Mouse (Mus musculus): Measurements from ENCODE around the gene Gata2.
A peak's percentile ranks its signal among the peaks of the same experiment; 100 is the strongest.

Gata2 gene

GRCm38 (mm10) chr6:88196054-88196732, 2.5 kb downstream of the Gata2 start:
- DNase-seq: no peak

- no peak for DNase-seq
These were observed 3.1 kb downstream of the Gata2 start for GRCm38 (mm10) chr6:88196733-88197312.

- DNase-seq: no peak
These were observed 3.8 kb downstream of the Gata2 start for GRCm38 (mm10) chr6:88197313-88198069.

GRCm38 (mm10) chr6:88198070-88198940, 4.6 kb downstream of the Gata2 start:
- DNase-seq: peak; percentile 32

GRCm38 (mm10) chr6:88199001-88199717, 5.5 kb downstream of the Gata2 start:
- DNase-seq: no peak

- DNase-seq: no peak
These were observed 6.3 kb downstream of the Gata2 start for GRCm38 (mm10) chr6:88199718-88200692.

GRCm38 (mm10) chr6:88200693-88201609, 7.3 kb downstream of the Gata2 start:
- DNase-seq: no peak

- DNase-seq: no peak
These were observed 8.4 kb downstream of the Gata2 start for GRCm38 (mm10) chr6:88201926-88202700.

GRCm38 (mm10) chr6:88202921-88203690, 9.4 kb downstream of the Gata2 start:
- DNase-seq: no peak

GRCm38 (mm10) chr6:88203791-88204405, 10.2 kb downstream of the Gata2 start:
- no peak for DNase-seq

- no peak for DNase-seq
These were observed 11.1 kb downstream of the Gata2 start for GRCm38 (mm10) chr6:88204531-88205385.

- DNase-seq: no peak
These were observed 11.7 kb downstream of the Gata2 start for GRCm38 (mm10) chr6:88205386-88205700.

- no peak for DNase-seq
These were observed 12.2 kb downstream of the Gata2 start for GRCm38 (mm10) chr6:88205937-88206336.

GRCm38 (mm10) chr6:88206566-88206965, 12.9 kb downstream of the Gata2 start:
- no peak for DNase-seq

GRCm38 (mm10) chr6:88207403-88208033, 13.8 kb downstream of the Gata2 start:
- DNase-seq: no peak

- no peak for DNase-seq
These were observed 14.6 kb downstream of the Gata2 start for GRCm38 (mm10) chr6:88208321-88208720.

All from right cerebral cortex, adult 18-20 months (tissue).